Mouse (Mus musculus) kidney, adult 10 weeks (tissue): ENCODE data around the gene Rasl10b. TPM values are rescaled to one million over a fixed set of nuclear protein-coding genes. Genes with fewer than 3 reads are reported as not detected.

Experiments
- polyA plus RNA-seq: library from polyadenylated mRNA; stranded (reverse); fragments of 350-450 nt; fragmentation: Illumina TruSeq; extraction: RNeasy Lipid Tissue Mini Kit (QIAGEN cat#74804); gene quantifications from one replicate; pipeline ENCODE4 v1.2.3, GENCODE M21; 2014; ENCODE audit warnings: low read depth, low replicate concordance

The Rasl10b gene
- not detected for polyA plus RNA-seq

GRCm38 (mm10) chr11:83409087-83409754 is at the start of gene Rasl10b:
Gene Rasl10b (plus strand): TSS chr11:83409137.

GRCm38 (mm10) chr11:83429355-83429754 is 20.4 kb downstream of the Rasl10b start, which contains the start of gene Gas2l2:
Gene Gas2l2 (minus strand): TSS chr11:83429455.

DNA sequence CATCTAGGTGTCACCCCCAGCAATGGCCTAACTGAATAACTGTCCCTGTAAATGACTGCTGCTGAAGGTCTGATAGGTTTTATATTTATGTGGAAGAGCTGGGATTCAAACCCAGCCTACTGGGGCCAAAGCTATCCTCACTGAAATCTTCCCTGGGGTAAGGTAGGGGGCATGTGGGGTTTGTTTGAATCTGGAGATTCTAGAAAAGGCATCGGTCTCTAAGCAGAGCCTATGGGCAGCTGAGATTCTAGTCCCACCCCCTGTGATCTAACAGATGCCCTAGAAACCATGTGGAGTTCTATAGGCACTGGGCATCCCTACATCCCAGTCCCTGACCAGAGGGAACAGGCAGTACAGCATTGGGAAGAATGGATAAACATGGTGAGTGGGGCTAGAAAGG is 28.4 kb downstream of the Rasl10b start, which contains the start of gene 1700020L24Rik:
TSS of gene 1700020L24Rik (plus strand) at position 301 of the 400 bp plus-strand sequence.

DNA sequence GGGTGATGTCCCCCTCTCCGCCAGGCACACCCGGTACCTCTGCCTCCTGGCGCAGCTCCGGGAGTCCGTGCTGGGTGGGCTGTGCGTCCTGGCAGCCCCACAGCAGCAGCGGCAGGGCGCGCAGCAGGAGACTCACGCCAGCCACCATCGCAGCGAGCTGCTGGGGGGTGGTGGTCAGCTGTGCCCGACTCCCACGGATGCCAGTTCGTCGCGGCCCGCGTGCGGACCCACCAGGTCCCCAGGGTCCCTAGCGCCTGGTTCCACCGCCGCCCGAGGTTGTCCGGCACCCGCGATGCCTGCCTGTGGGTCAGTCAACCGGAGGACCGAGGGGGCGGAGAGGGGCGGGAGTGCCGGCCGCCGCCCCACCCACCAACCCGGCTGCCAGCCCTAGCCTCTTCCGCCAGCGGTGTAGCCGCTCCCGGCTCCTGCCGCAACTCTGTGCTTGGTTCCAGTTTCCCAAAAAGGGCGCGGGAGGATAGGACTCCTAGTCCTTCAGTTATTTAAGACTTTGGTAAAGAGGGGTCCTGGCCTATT is 53.8 kb downstream of the Rasl10b start, which contains the start of gene Mmp28:
TSS of gene Mmp28 (minus strand) at position 361 of the 534 bp plus-strand sequence.

Other genes with a start within 250 kb of the Rasl10b start
- gene Slfn4, start 234.0 kb upstream of the Rasl10b start, polyA plus RNA-seq = not detected
- gene Slfn3, start 217.8 kb upstream of the Rasl10b start, polyA plus RNA-seq = 7.4 TPM
- not detected for gene Slfn14, start 122.4 kb upstream of the Rasl10b start, polyA plus RNA-seq
- gene Ap2b1, start 110.1 kb upstream of the Rasl10b start, polyA plus RNA-seq = 39.0 TPM
- gene Pex12, start 106.6 kb upstream of the Rasl10b start, polyA plus RNA-seq = 32.7 TPM
- gene Gas2l2, start 20.3 kb downstream of the Rasl10b start, polyA plus RNA-seq = not detected
- not detected for gene 1700020L24Rik, start 28.5 kb downstream of the Rasl10b start, polyA plus RNA-seq
- 0.44 TPM for gene Mmp28, start 53.9 kb downstream of the Rasl10b start, polyA plus RNA-seq
- gene Taf15, start 63.9 kb downstream of the Rasl10b start, polyA plus RNA-seq = 161 TPM
- gene Heatr9, start 113.0 kb downstream of the Rasl10b start, polyA plus RNA-seq = not detected
- gene Ccl5, start 121.4 kb downstream of the Rasl10b start, polyA plus RNA-seq = 1.5 TPM
- gene Ccl9, start 169.5 kb downstream of the Rasl10b start, polyA plus RNA-seq = 2.3 TPM
- gene Ccl6, start 183.9 kb downstream of the Rasl10b start, polyA plus RNA-seq = 9.1 TPM
- gene Rpl9-ps1, start 236.5 kb downstream of the Rasl10b start, polyA plus RNA-seq = not detected
- gene Ccl3, start 240.2 kb downstream of the Rasl10b start, polyA plus RNA-seq = not detected